Mouse (Mus musculus) midbrain, embryonic 12.5 days (tissue): ENCODE results near the gene Cwc25. TPM values are rescaled to one million over a fixed set of nuclear protein-coding genes. Genes with fewer than 3 reads are reported as not detected.
A peak's percentile ranks its signal among the peaks of the same experiment; 100 is the strongest.

Experiments
- ATAC-seq: fragments of 200-750 bp; cut with Nextera tagmentation; 2 replicates; pipeline ENCODE4 v1.8.0; 2017; ENCODE audit warnings: low read depth, moderate TSS enrichment, moderate library complexity; ENCODE audit not compliant: low FRiP score
- H3K27ac ChIP-seq: fragments of 300-500 bp; sonication (generic); replicated peaks from 2 replicates; pipeline ENCODE4 v1.5.1; 2016; ENCODE audit warnings: mild to moderate bottlenecking
- H3K27me3 ChIP-seq: fragments of 300-500 bp; sonication (generic); 2 replicates; pipeline ENCODE4 v1.6.1; 2016; ENCODE audit warnings: mild to moderate bottlenecking
- H3K36me3 ChIP-seq: fragments of 300-500 bp; sonication (generic); 2 replicates; pipeline ENCODE4 v1.6.1; 2016
- H3K4me1 ChIP-seq: fragments of 300-500 bp; sonication (generic); 2 replicates; pipeline ENCODE4 v1.6.1; 2016
- H3K4me2 ChIP-seq: fragments of 300-500 bp; sonication (generic); replicated peaks from 2 replicates; pipeline ENCODE4 v1.6.1; 2016; ENCODE audit warnings: mild to moderate bottlenecking, moderate library complexity
- H3K4me3 ChIP-seq: fragments of 300-500 bp; sonication (generic); 2 replicates; pipeline ENCODE4 v1.5.1; 2016; ENCODE audit warnings: mild to moderate bottlenecking
- H3K9ac ChIP-seq: fragments of 300-500 bp; sonication (generic); replicated peaks from 2 replicates; pipeline ENCODE4 v1.6.1; 2016; ENCODE audit warnings: mild to moderate bottlenecking, moderate library complexity
- H3K9me3 ChIP-seq: fragments of 300-500 bp; sonication (generic); 2 replicates; pipeline ENCODE4 v1.6.1; 2016; ENCODE audit warnings: mild to moderate bottlenecking
- WGBS: fragments of 180-500 bp; shearing (Covaris S2); methylation state at CpG from one replicate; pipeline ENCODE4 v1.1.7; 2016; 5-methylcytosine and 5-hydroxymethylcytosine counted together
- polyA plus RNA-seq: library from polyadenylated mRNA; unstranded; fragments of >200 nt; fragmentation: Nextera tagmentation; extraction: Ambion mirVana; gene quantifications from 2 replicates; pipeline ENCODE4 v1.2.1, GENCODE M21; 2016

Gene Cwc25
- polyA plus RNA-seq, 1 experiment from 2014 or later: 22.3 TPM

- no peaks in the 10 kb centered on the region for H3K4me1 ChIP-seq
- WGBS: 82% methylated on average over 6 of the region's 6 CpGs
- H3K36me3 ChIP-seq: peaks cover 60% of the 10 kb centered on the region
- no peak for ATAC-seq
- no peak overlapping the region for H3K4me2 ChIP-seq
- no peak overlapping the region for H3K27ac ChIP-seq
- H3K9me3 ChIP-seq: no peaks in the 10 kb centered on the region
- H3K4me3 ChIP-seq: no peak overlapping the region
- H3K9ac ChIP-seq: no peak overlapping the region
- no peaks in the 10 kb centered on the region for H3K27me3 ChIP-seq
Observed at GRCm38 (mm10) chr11:97758942-97759341, 7.4 kb downstream of the Cwc25 start.

- no peak overlapping the region for H3K4me2 ChIP-seq
- no peaks in the 10 kb centered on the region for H3K9me3 ChIP-seq
- H3K9ac ChIP-seq: no peak overlapping the region
- H3K36me3 ChIP-seq: peaks cover 62% of the 10 kb centered on the region
- H3K27me3 ChIP-seq: no peaks in the 10 kb centered on the region
- H3K27ac ChIP-seq: no peak overlapping the region
- H3K4me3 ChIP-seq: no peak overlapping the region
- no peaks in the 10 kb centered on the region for H3K4me1 ChIP-seq
- ATAC-seq: no peak
- WGBS: 95% methylated on average over 1 of the region's 1 CpGs
Observed at GRCm38 (mm10) chr11:97758125-97758524, 8.2 kb downstream of the Cwc25 start.

- 99% methylated on average over 8 of the region's 8 CpGs for WGBS
- H3K36me3 ChIP-seq: peaks cover 80% of the 10 kb centered on the region
Observed at GRCm38 (mm10) chr11:97753277-97753676, 13.1 kb downstream of the Cwc25 start.

GRCm38 (mm10) chr11:97748496-97748895 is 17.9 kb downstream of the Cwc25 start:
- no peak overlapping the region for H3K4me3 ChIP-seq
- H3K36me3 ChIP-seq: peaks cover 72% of the 10 kb centered on the region
- H3K4me2 ChIP-seq: no peak overlapping the region
- WGBS: 89% methylated on average over 5 of the region's 5 CpGs
- H3K27me3 ChIP-seq: no peaks in the 10 kb centered on the region
- H3K27ac ChIP-seq: no peak overlapping the region
- H3K4me1 ChIP-seq: peaks cover 5% of the 10 kb centered on the region
- H3K9me3 ChIP-seq: no peaks in the 10 kb centered on the region
- H3K9ac ChIP-seq: no peak overlapping the region
- no peak for ATAC-seq

More at GRCm38 (mm10) chr11:97753277-97753676, 13.1 kb downstream of the Cwc25 start:
- Histone ChIP-seq H3K27me3 (no peaks in the 10 kb centered on the region), H3K27ac (no peak overlapping the region), H3K4me1 (no peaks in the 10 kb centered on the region), H3K9ac (no peak overlapping the region), H3K4me2 (no peak overlapping the region), H3K9me3 (no peaks in the 10 kb centered on the region), H3K4me3 (no peak overlapping the region)
- ATAC-seq: no peak

GRCm38 (mm10) chr11:97747773-97748172 is 18.6 kb downstream of the Cwc25 start:
- ATAC-seq: no peak
- Histone ChIP-seq H3K27me3 (no peaks in the 10 kb centered on the region), H3K9me3 (no peaks in the 10 kb centered on the region), H3K4me2 (no peak overlapping the region), H3K9ac (no peak overlapping the region), H3K4me3 (no peak overlapping the region), H3K4me1 (peaks cover 12% of the 10 kb centered on the region), H3K27ac (no peak overlapping the region), H3K36me3 (peaks cover 65% of the 10 kb centered on the region)
- 97% methylated on average over 8 of the region's 8 CpGs for WGBS

- Histone ChIP-seq H3K27me3 (no peaks in the 10 kb centered on the region), H3K36me3 (peaks cover 43% of the 10 kb centered on the region), H3K4me1 (peaks cover 21% of the 10 kb centered on the region), H3K4me2 (peak overlapping the region; percentile 42), H3K9me3 (no peaks in the 10 kb centered on the region), H3K27ac (no peak overlapping the region), H3K4me3 (peak overlapping the region; percentile 85), H3K9ac (no peak overlapping the region)
- WGBS: 12% methylated on average over 13 of the region's 13 CpGs
- ATAC-seq: peak; percentile 45; the same call in 1 of the 2 replicates
Observed at GRCm38 (mm10) chr11:97745331-97745721, 21.0 kb downstream of the Cwc25 start.

- Histone ChIP-seq H3K4me1 (peaks cover 24% of the 10 kb centered on the region), H3K36me3 (peaks cover 38% of the 10 kb centered on the region), H3K27ac (peak overlapping the region; percentile 90), H3K4me2 (peak overlapping the region; percentile 84), H3K9ac (peak overlapping the region; percentile 87), H3K4me3 (peak overlapping the region; percentile 85), H3K9me3 (no peaks in the 10 kb centered on the region), H3K27me3 (no peaks in the 10 kb centered on the region)
- under 1% methylated on average over 38 of the region's 57 CpGs for WGBS
- ATAC-seq: peak; percentile 96
Observed at GRCm38 (mm10) chr11:97744718-97745330, 21.5 kb downstream of the Cwc25 start.

GRCm38 (mm10) chr11:97744063-97744717 is 22.2 kb downstream of the Cwc25 start, which contains the start of gene Pip4k2b:
Gene Pip4k2b, minus strand, starts transcription at chr11:97744704.
- Histone ChIP-seq H3K27ac (peak within 1 kb of the TSS; percentile 90), H3K9ac (peak within 1 kb of the TSS; percentile 87), H3K4me1 (peaks cover 24% of the 10 kb centered on the region), H3K4me3 (peak within 1 kb of the TSS; percentile 85), H3K27me3 (no peaks in the 10 kb centered on the region), H3K9me3 (no peaks in the 10 kb centered on the region), H3K36me3 (peaks cover 31% of the 10 kb centered on the region), H3K4me2 (peak within 1 kb of the TSS; percentile 84)
- peak; percentile 44 for ATAC-seq
- 2% methylated on average over 55 of the region's 63 CpGs for WGBS

GRCm38 (mm10) chr11:97743423-97743822 is 22.9 kb downstream of the Cwc25 start:
- Histone ChIP-seq H3K27me3 (no peaks in the 10 kb centered on the region), H3K4me3 (peak overlapping the region; percentile 85), H3K9ac (peak overlapping the region; percentile 87), H3K36me3 (peaks cover 26% of the 10 kb centered on the region), H3K27ac (peak overlapping the region; percentile 90; the same call in 1 of the 2 replicates), H3K9me3 (no peaks in the 10 kb centered on the region), H3K4me2 (peak overlapping the region; percentile 84), H3K4me1 (peaks cover 24% of the 10 kb centered on the region)
- 47% methylated on average over 9 of the region's 9 CpGs for WGBS
- no peak for ATAC-seq

GRCm38 (mm10) chr11:97742591-97742990 is 23.8 kb downstream of the Cwc25 start:
- ATAC-seq: no peak
- Histone ChIP-seq H3K4me3 (peak overlapping the region; percentile 85), H3K27ac (no peak overlapping the region), H3K4me1 (peaks cover 24% of the 10 kb centered on the region), H3K9ac (peak overlapping the region; percentile 87; the same call in 1 of the 2 replicates), H3K36me3 (peaks cover 17% of the 10 kb centered on the region), H3K27me3 (no peaks in the 10 kb centered on the region), H3K9me3 (no peaks in the 10 kb centered on the region), H3K4me2 (peak overlapping the region; percentile 84)
- 84% methylated on average over 9 of the region's 9 CpGs for WGBS

GRCm38 (mm10) chr11:97742157-97742556 is 24.2 kb downstream of the Cwc25 start:
- Histone ChIP-seq H3K4me1 (peaks cover 24% of the 10 kb centered on the region), H3K9ac (no peak overlapping the region), H3K27me3 (no peaks in the 10 kb centered on the region), H3K4me3 (no peak overlapping the region), H3K27ac (no peak overlapping the region), H3K9me3 (no peaks in the 10 kb centered on the region), H3K4me2 (peak overlapping the region; percentile 84), H3K36me3 (peaks cover 13% of the 10 kb centered on the region)
- no peak for ATAC-seq
- 93% methylated on average over 5 of the region's 5 CpGs for WGBS

GRCm38 (mm10) chr11:97740190-97740589 is 26.2 kb downstream of the Cwc25 start:
- Histone ChIP-seq H3K27ac (no peak overlapping the region; the same call in 1 of the 2 replicates), H3K9ac (no peak overlapping the region)
- 52% methylated on average over 7 of the region's 7 CpGs for WGBS

More at GRCm38 (mm10) chr11:97740190-97740589, 26.2 kb downstream of the Cwc25 start:
- Histone ChIP-seq H3K9me3 (no peaks in the 10 kb centered on the region), H3K27me3 (no peaks in the 10 kb centered on the region), H3K4me2 (no peak overlapping the region), H3K4me1 (peaks cover 24% of the 10 kb centered on the region), H3K36me3 (no peaks in the 10 kb centered on the region), H3K4me3 (no peak overlapping the region)
- ATAC-seq: no peak
